Mouse (Mus musculus) heart, embryonic 11.5 days (tissue): Measurements from ENCODE around the gene St7l. TPM values are rescaled to one million over a fixed set of nuclear protein-coding genes. Genes with fewer than 3 reads are reported as not detected.
"Not testable (repeated sequence)": the region's sequence is repeated elsewhere in the genome, so short reads cannot be mapped to it uniquely, and the experiment has no call there.

Experiments
- ATAC-seq: fragments of 200-750 bp; cut with Nextera tagmentation; replicated peaks from 2 replicates; pipeline ENCODE4 v1.8.0; 2017; ENCODE audit warnings: moderate library complexity; ENCODE audit not compliant: insufficient number of reproducible peaks, low FRiP score, low TSS enrichment
- H3K27ac ChIP-seq: fragments of 300-500 bp; sonication (generic); 2 replicates; pipeline ENCODE4 v1.5.1; 2014; ENCODE audit warnings: mild to moderate bottlenecking, low read depth, low read length
- H3K27me3 ChIP-seq: fragments of 300-500 bp; sonication (generic); 2 replicates; pipeline ENCODE4 v1.6.1; 2014; ENCODE audit warnings: mild to moderate bottlenecking, low read length, mixed read lengths; ENCODE audit not compliant: control insufficient read depth, insufficient read depth
- H3K36me3 ChIP-seq: fragments of 300-500 bp; sonication (generic); 2 replicates; pipeline ENCODE4 v1.6.1; 2014; ENCODE audit warnings: mild to moderate bottlenecking, low read length, moderate library complexity, mixed read lengths; ENCODE audit not compliant: control insufficient read depth, insufficient read depth
- H3K4me1 ChIP-seq: fragments of 300-500 bp; sonication (generic); 2 replicates; pipeline ENCODE4 v1.6.1; 2014; ENCODE audit warnings: low read length; ENCODE audit not compliant: control insufficient read depth, insufficient read depth
- H3K4me2 ChIP-seq: fragments of 300-500 bp; sonication (generic); 2 replicates; pipeline ENCODE4 v1.6.1; 2014; ENCODE audit warnings: mild to moderate bottlenecking, moderate library complexity
- H3K4me3 ChIP-seq: fragments of 300-500 bp; sonication (generic); 2 replicates; pipeline ENCODE4 v1.5.1; 2014; ENCODE audit warnings: low read depth, low read length
- H3K9ac ChIP-seq: fragments of 300-500 bp; sonication (generic); 2 replicates; pipeline ENCODE4 v1.6.1; 2014; ENCODE audit warnings: mild to moderate bottlenecking, low read depth, low read length, moderate library complexity
- H3K9me3 ChIP-seq: fragments of 300-500 bp; sonication (generic); replicated peaks from 2 replicates; pipeline ENCODE4 v1.6.1; 2016; ENCODE audit warnings: low read length; ENCODE audit not compliant: control insufficient read depth
- WGBS: fragments of 180-500 bp; shearing (Covaris S2); extraction: QIAGEN DNeasy Blood & Tissue Kit; methylation state at CpG from one replicate; pipeline ENCODE4 v1.1.7; 2014; ENCODE audit not compliant: insufficient replicate concordance; 5-methylcytosine and 5-hydroxymethylcytosine counted together
- polyA plus RNA-seq: library from polyadenylated mRNA; unstranded; fragments of >200 nt; fragmentation: Nextera tagmentation; extraction: Ambion mirVana; gene quantifications from 2 replicates; pipeline ENCODE4 v1.2.1, GENCODE M21; 2014

The St7l gene
- polyA plus RNA-seq, 1 experiment from 2014 or later: 29.4 TPM

DNA sequence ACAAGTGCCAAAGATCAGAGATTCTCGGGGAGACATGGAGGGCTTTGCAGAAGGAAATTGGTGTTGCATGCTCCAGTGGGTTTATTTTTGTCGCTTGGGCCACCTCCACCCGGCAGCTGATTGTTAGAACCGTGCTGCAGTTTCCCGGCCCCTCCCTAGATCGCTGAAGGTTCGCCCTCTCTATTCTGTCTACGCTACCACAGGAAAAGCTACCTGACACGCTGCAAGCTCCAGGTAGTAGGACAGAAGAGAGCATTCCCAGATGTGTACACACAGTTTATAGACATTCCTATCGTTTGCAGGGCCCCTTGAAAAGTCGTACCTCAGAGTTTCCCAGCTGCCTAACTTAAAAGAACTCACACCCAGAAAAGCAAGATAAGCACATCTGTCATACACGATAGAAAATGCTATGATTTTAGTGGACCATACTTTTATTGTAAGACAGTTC lies 1.6 kb downstream of the St7l start:
- Histone ChIP-seq H3K9ac (peak overlapping the region; percentile 99), H3K9me3 (no peaks in the 10 kb centered on the region), H3K27ac (peak overlapping the region; percentile 98), H3K4me1 (peaks cover 18% of the 10 kb centered on the region), H3K4me3 (peak overlapping the region; percentile 97), H3K36me3 (no peaks in the 10 kb centered on the region; the same call in 1 of the 2 replicates), H3K4me2 (peak overlapping the region; percentile 84), H3K27me3 (no peaks in the 10 kb centered on the region)
- no peak for ATAC-seq
- under 1% methylated on average over 12 of the region's 12 CpGs for WGBS

DNA sequence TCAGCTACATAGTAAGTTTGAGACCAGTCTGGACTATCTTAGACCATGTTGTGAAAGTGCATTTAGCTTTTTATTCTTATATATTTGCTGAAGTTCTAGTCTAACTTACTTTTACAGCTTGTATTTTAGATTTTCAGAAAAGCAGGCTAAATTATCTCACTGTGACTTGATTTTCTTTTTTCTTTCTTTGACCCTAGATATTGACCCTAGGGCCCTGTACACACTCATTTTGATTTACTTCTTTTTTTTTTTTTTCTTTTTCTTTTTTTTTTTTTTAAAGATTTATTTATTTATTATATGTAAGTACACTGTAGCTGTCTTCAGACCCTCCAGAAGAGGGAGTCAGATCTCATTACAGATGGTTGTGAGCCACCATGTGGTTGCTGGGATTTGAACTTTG lies 2.9 kb downstream of the St7l start:
- H3K27me3 ChIP-seq, H3K9ac ChIP-seq, H3K27ac ChIP-seq, H3K36me3 ChIP-seq, H3K4me2 ChIP-seq, H3K9me3 ChIP-seq, H3K4me3 ChIP-seq, ATAC-seq: not testable (repeated sequence)
- peaks cover 18% of the 10 kb centered on the region for H3K4me1 ChIP-seq

DNA sequence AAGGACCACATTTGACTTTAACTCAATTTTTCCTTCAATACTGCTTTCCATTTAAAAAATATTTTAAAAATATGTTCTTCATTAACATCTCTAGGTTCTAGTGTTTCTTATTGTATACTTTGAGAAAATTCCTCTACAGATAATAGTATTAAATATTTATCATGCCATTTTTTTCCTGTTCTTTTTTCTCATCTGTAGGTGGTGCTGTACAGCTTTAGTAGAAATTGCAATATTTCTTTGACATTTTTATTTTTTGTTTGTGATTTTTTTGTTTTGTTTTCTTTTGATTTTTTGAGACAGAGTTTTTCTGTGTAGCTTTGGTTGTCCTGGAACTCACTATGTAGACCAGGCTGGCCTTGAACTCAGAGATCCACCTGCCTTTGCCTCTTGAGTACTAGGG lies 5.8 kb downstream of the St7l start:
- Histone ChIP-seq H3K4me1 (peaks cover 10% of the 10 kb centered on the region), H3K9me3 (no peaks in the 10 kb centered on the region), H3K4me2 (no peak overlapping the region), H3K9ac (no peak overlapping the region), H3K27ac (no peak overlapping the region), H3K4me3 (no peak overlapping the region), H3K27me3 (no peaks in the 10 kb centered on the region), H3K36me3 (peaks cover 6% of the 10 kb centered on the region)
- ATAC-seq: no peak

DNA sequence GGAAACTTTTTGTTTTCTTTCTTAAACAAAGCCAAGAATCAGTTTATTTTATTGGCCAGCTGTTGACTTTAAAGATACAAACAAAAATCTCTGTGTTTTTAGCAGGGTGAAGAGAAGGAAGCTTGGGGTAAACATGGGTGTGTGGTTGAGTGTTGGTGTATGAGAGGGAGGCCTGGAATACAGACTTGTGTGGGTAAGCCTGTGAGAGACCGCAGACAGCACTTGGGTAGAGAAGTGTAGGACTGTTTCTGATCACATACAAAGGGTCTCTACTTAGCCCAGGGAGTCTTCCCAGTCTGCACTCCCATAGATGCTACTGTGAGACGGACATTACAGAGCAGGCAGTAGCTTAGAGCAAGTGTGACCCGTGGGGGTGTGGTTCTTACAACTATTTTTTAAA lies 24.8 kb downstream of the St7l start:
- WGBS: 90% methylated on average over 3 of the region's 3 CpGs
- peaks cover 23% of the 10 kb centered on the region for H3K36me3 ChIP-seq
- no peak for ATAC-seq

DNA sequence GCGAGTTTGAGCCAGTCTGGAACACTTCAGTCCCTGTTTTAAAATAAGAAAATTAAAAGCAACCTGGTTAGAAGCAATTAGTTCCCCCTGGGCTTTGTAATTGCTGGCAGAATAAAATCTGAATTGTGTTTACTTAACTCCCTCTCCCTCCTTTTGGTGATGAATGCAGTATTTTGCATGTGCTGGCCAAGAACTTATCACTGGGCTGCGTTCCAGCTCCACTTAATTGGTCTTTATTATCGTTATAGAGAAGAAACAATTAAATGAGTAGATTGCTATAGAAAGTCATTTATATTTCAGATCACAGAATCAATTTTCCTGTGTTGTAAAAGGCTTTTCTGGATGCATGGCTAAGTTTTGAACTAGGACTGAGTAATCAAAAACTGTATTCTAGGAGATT lies 32.3 kb downstream of the St7l start:
- H3K27ac ChIP-seq: no peak overlapping the region
- H3K4me1 ChIP-seq: no peaks in the 10 kb centered on the region
- no peak overlapping the region for H3K4me3 ChIP-seq
- H3K27me3 ChIP-seq: no peaks in the 10 kb centered on the region
- 92% methylated on average over 3 of the region's 3 CpGs for WGBS
- no peak for ATAC-seq
- H3K9me3 ChIP-seq: no peaks in the 10 kb centered on the region
- H3K9ac ChIP-seq: no peak overlapping the region
- no peak overlapping the region for H3K4me2 ChIP-seq
- peaks cover 13% of the 10 kb centered on the region for H3K36me3 ChIP-seq

More for the DNA sequence above, 24.8 kb downstream of the St7l start:
- H3K4me2 ChIP-seq: no peak overlapping the region
- H3K4me3 ChIP-seq: no peak overlapping the region
- no peaks in the 10 kb centered on the region for H3K4me1 ChIP-seq
- H3K9me3 ChIP-seq: no peaks in the 10 kb centered on the region
- H3K9ac ChIP-seq: no peak overlapping the region
- H3K27me3 ChIP-seq: no peaks in the 10 kb centered on the region
- H3K27ac ChIP-seq: no peak overlapping the region

DNA sequence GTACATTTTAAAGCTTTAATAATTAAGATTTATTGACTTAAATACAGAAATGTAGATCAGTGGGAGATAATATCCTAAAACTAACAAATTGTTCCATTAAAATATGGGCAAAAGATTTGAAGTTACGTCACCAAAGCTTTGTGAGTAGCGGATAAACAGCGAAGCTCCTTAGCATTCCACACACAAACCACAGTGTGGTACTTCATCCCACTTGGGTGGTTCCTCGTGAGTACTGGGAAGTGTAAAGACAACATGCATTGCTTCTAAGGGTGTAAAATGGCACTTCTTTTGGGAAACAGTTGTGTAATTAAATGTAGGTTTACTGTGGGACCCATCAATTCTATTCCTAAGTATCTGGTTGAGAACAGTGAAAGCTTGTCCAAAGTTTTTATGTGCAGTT lies 37.3 kb downstream of the St7l start:
- Histone ChIP-seq H3K27me3 (no peaks in the 10 kb centered on the region), H3K4me3 (no peak overlapping the region), H3K9me3 (no peaks in the 10 kb centered on the region), H3K9ac (no peak overlapping the region), H3K4me2 (no peak overlapping the region), H3K4me1 (0 out of 2 replicates have a peak, but pooled peaks cover 3% of the 10 kb centered on the region), H3K27ac (no peak overlapping the region), H3K36me3 (peaks cover 7% of the 10 kb centered on the region; the same call in 1 of the 2 replicates)
- ATAC-seq: no peak
- 90% methylated on average over 4 of the region's 4 CpGs for WGBS

DNA sequence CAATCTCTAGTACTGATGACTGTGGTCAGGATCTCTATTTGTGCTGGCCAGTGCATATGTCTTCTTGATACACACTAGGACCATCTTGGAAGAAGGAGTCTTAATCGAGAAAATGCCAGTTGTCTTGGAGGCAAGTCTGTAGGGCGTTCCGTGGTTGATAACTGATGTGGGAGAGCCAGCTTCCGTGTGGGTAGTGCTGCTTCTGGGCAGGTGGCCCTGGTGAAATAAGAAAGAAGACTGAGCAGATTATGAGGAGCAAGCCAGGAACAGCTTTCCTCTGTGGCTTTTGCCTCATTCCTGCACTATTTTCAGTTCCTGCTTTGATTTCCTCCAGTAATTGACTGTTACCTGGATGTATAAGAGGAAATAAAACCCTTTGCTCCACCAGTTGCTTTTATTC lies 41.6 kb downstream of the St7l start:
- ATAC-seq: no peak
- H3K9ac ChIP-seq: no peak overlapping the region
- no peak overlapping the region for H3K4me2 ChIP-seq
- H3K4me3 ChIP-seq: no peak overlapping the region
- WGBS: 89% methylated on average over 4 of the region's 4 CpGs
- H3K36me3 ChIP-seq: 0 out of 2 replicates have a peak, but pooled peaks cover 4% of the 10 kb centered on the region
- no peaks in the 10 kb centered on the region for H3K27me3 ChIP-seq
- H3K9me3 ChIP-seq: no peaks in the 10 kb centered on the region
- H3K27ac ChIP-seq: no peak overlapping the region
- H3K4me1 ChIP-seq: 0 out of 2 replicates have a peak, but pooled peaks cover 3% of the 10 kb centered on the region

DNA sequence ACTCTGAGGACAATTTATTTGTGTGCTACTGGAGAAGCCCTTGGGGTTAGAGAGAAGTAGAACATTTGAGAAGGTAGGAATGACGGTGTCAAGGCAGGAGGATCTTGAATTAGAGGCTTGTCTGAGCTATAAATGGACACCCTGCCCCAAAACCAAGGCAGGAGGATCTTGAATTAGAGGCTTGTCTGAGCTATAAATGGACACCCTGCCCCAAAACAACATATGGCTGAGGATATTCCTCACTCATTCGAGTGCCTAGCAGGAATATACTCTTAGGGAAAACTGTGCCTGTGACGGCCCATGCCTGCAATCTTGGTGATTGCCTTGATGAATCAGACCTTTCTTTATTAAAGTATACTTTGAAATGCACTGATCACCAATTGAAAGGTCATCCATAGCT lies 42.2 kb downstream of the St7l start:
- WGBS: 62% methylated on average over 3 of the region's 3 CpGs

DNA sequence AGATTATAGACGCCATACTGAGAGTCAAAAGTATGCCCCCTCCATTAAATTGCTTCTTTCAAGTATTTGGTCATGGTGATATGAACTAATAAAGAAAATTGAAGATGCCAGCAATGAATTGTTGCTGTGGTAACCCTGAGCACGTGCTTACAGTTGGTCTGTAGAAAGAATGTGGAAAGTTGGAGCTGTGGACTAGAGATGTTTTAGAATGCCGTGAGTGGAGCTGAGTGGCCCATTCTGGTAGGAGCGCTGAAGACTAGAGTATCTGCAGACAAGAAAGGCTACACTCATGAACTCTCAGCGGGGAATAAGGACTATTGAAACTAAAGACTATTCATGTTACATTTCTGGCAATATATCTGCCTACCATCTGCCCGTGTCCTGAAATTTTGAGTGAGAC lies 45.4 kb downstream of the St7l start:
- H3K9me3 ChIP-seq: no peaks in the 10 kb centered on the region
- H3K9ac ChIP-seq: no peak overlapping the region
- no peak for ATAC-seq
- H3K36me3 ChIP-seq: peaks cover 7% of the 10 kb centered on the region; the same call in 1 of the 2 replicates
- no peak overlapping the region for H3K4me2 ChIP-seq
- 90% methylated on average over 6 of the region's 6 CpGs for WGBS
- 0 out of 2 replicates have a peak, but pooled peaks cover 3% of the 10 kb centered on the region for H3K4me1 ChIP-seq
- H3K4me3 ChIP-seq: no peak overlapping the region
- no peak overlapping the region for H3K27ac ChIP-seq
- H3K27me3 ChIP-seq: no peaks in the 10 kb centered on the region

More for the DNA sequence above, 42.2 kb downstream of the St7l start:
- H3K4me1 ChIP-seq: 0 out of 2 replicates have a peak, but pooled peaks cover 3% of the 10 kb centered on the region
- H3K4me3 ChIP-seq: no peak overlapping the region
- H3K36me3 ChIP-seq: 0 out of 2 replicates have a peak, but pooled peaks cover 4% of the 10 kb centered on the region
- no peak overlapping the region for H3K9ac ChIP-seq
- ATAC-seq: no peak
- H3K4me2 ChIP-seq: no peak overlapping the region
- no peaks in the 10 kb centered on the region for H3K27me3 ChIP-seq
- no peak overlapping the region for H3K27ac ChIP-seq
- no peaks in the 10 kb centered on the region for H3K9me3 ChIP-seq
